Mouse (Mus musculus) embryo, embryonic 9.5 days (tissue): Measurements from ENCODE around the gene Apod.

Experiments
- DNase-seq: peaks from one replicate; pipeline ENCODE4 v3.0.0-alpha.2; 2017; ENCODE audit errors: extremely low spot score

The Apod gene

DNA sequence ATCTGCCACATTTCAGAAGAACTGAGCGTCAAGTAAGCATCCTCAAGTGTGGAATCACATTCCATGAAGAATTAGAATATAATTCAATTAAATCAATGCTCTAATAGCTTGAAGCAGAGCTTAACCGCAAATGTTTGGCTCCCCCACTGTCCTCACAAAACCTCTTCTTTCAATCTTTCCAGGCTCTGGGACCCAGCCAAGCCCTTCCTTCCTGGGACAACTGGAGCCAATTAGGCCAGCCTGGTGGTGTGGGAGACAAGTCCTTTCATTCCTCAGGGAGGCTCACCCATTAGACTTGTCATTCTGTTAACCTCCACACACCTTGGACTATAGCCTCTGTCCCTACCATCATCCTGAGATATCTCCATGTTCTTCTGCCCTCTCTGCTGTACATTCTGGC lies 32.6 kb downstream of the Apod start:
- DNase-seq = no peak

DNA sequence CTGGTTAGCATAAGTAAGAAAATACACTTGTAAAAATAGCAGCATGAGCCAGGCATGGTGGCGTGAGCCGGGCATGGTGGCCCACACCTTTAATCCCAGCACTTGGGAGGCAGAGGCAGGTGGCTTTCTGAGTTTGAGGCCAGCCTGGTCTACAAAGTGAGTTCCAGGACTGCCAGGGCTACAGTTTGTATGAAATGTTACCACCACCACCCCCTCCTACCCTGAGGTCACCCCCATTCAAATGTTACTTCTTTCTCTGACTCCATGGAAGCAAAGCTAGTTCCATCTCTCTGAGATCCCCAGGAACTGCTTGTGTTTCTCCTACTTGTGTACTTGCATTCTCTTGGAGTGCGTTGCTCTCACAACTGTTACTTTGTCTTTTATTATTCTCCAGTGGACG lies 34.4 kb downstream of the Apod start:
- no peak for DNase-seq

DNA sequence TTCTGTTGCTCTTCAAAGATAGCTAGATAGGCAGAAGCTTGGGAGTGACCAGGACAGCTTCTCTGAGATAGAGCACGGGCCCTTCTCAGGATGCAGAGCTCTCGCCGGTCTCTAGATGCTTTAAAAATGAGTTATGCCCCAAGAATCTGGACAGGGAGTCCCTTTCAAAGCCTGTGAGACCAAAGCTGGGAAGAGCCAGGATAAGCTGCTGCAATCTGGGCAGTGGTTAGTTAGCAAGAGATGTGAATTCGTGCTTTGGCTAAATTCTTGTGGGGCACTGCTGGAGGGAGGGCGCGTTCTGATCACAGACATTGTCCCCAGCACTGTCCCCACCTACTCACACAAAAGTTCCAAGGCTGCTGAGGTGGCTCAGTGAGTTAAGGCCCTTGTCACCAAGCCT lies 36.0 kb downstream of the Apod start:
- DNase-seq = no peak

DNA sequence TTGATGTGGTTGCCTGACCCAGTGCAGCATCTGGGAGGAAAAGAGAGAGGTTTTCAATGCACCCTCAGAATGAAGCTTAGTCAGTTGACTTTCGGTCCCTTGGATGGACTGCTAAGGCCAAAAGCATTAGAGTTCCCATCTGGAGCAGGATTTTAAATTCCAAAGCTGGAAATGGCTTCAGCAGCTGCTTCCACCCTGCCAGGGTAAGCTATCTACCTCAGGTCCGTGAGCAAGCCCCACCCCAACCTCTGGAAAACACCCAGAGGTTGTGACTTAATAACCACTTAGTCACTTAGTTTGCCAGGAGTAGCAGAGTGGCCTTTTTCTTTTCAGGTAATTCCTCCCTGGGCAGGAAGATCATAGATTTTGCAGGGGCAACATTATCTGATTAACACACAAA lies 36.5 kb downstream of the Apod start:
- DNase-seq = no peak

DNA sequence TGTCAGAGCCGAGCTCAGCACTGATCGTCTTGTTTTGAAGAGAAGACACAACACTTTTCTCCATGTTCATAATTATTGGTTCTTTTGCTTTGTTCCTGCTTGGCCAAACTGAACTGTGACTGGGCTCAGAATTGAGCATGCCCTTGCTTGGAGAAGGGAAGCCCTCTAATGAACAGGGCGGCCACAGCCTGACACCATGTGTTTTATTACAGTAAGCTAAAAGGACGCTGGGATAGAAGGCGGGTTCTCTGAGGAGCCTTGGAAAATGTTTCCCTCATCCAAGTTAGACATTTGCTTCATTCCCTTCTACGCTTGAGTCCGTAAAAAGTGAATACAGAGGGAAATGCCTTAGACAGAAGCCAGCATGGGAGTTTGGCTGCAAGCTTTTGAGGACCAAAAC lies 37.6 kb downstream of the Apod start:
- DNase-seq = no peak

DNA sequence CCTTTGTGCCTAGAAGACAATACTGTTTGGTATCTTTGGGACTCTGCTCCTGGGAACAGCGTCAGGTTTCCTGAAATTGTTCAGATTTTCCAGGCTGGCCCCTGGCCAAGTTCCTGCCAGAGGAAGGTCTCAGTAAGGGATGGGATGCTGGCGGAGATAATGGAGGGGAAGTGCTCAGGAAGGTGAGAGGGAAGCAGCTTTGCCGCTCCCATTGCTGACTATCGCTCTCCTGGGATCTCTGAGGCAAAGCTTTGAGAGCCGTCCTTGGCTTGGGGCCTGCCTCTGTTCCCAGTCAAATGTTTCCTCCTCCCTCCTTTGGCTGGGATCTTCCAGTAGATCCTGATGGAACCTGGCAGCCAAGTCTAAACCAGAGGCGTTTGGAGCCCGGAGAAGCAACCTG lies 38.1 kb downstream of the Apod start:
- no peak for DNase-seq

DNA sequence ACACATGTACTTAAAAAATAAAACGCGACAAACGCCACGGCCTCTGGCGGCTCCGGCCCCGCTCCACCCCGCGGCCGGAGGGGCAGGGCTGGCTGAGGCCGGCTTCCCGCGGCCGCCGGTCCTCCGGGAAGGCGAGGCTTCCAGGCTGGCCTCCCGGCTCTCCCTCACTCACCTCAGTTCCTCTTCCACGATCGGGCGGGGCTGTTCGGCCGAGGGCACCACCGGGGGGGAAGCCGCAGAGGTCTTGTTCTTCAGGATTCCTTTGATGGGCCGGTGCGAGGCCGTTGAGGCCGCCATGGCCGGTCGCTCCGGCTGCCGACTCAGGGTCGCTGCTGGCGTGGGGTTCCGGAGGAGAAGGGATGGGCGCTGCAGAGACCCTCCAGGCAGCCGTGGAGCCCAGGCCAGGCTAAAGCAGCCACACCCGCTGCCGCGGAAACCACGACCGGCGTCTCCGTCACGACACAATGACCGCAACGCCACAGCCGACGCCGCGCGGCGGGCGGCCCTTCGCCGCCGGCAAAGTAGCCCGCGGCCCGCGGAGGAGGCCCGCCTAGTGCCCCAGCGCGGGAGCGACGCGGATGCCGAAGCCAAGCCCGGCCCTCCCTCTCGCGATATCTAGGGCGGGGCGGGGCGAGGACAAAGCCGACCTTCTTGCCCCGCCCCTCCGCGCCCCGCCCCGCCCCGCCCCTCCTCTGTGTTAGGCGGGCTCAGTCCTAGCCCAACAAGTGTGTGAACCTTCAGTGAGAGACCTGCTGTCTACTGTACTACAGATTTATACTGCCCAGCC lies 39.7 kb downstream of the Apod start, which contains the start of gene Ppp1r2:
Gene Ppp1r2, minus strand, starts transcription at position 604 of the 787 bp plus-strand sequence.
- DNase-seq = peak; percentile 95

DNA sequence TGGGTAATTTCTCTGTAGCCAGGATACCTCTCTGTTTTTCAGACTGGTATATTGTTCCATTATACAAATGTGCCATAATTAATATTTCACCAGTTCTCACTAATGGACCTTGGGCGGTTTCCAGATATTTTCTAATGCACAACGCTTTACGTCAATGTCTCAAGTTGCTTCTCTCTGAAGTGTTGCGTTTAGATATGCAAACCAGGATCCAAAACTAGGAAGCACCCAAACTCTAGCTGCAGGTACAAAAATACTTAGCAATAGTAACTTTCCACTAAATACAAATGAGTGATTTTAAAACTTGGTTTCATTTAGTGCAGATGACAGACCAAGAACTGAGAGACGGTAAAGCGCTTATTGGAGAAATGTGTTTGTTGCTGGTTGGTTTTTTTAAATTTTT lies 40.5 kb downstream of the Apod start:
- DNase-seq = no peak

DNA sequence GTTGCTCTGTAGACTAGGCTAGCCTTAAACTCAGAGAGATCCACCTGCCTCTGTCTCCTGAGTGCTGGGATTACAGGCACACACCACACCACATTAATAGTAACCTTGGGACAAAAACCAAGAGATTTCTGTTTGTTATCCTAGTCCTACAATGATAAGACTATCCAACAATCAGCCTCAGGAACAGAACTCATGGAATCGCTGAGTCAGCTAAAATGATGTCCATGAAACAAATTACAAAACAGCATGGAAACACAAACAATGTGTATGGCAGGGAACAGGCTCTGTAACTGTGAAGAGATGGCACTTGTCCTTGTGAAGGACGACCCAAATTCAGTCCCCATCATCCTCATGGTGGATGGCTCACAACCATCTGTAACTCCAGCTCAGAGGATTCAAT lies 47.9 kb downstream of the Apod start:
- DNase-seq = no peak

DNA sequence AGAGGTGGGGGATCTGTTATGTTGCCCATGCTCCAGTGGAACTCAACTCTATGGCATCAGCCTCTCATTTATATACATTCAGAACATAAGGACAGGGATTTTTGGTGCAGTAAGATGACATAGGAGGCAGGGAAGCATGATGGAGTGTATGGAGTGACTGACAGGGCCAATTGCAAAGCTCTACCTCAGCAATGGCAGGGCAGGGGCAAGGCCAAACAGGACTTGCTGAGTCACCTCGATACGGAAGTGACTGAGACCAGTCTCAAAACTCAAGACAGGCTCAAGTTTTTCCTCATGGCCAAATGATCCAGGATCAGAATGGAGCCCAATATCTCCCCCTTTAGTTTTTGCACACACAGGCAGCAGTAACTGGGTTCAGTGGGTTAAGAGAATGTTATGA lies 58.5 kb downstream of the Apod start:
- no peak for DNase-seq

DNA sequence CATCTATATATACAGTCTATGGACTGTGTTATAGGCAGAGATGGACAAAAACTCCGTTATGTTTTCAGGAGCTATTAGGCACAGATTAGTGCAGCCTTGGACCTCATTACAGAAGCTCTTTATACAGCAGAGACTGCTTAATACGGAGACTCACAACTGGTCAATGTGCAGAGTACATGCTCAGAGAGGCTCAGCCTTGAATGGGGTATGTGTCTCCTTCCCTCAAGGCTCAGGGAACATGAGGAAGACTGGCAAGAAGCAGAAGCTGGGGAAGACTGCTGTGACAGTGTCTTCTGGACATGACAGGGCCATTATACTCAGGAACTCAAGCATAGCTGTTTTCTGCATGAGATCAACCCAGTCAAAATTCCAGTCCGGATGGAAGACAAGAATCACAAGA lies 58.9 kb downstream of the Apod start:
- DNase-seq = no peak

DNA sequence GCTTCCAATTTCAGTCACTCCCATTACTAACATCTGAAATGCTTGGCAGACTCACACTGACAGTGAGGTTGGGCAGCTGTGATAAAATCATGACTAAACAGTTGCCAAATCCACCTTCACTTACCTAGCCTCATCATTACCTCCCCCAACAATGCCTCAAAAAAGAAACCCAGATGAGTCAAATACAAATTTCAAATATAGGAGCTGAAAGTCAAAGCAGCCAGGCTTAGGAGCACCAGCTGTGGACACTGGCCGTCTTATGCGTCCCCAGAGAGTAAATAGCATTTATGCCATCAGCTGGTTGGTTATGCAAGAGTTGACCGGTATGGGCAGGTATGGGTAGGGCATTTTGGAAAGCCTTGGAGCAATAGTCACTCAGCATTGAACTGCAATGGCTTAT lies 65.2 kb downstream of the Apod start:
- no peak for DNase-seq

DNA sequence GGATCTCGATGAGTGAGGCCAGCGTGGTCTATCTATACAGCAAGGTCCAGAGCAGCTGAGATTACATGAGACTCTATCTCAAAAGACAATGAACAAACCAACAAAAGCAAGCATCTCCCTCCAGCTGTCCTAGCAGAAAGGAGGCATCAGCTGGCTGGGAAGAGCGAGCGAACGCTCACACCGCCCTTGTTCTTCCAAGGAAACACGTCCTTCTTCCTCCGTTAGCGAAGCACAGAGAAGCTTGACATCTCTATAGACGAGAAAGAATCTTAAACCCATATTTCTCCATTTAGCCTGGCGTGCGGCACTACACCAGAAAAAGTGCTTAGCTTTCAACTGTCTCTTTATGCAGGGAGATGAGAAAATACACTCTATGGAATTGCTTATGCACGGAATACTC lies 65.9 kb downstream of the Apod start:
- DNase-seq = no peak

DNA sequence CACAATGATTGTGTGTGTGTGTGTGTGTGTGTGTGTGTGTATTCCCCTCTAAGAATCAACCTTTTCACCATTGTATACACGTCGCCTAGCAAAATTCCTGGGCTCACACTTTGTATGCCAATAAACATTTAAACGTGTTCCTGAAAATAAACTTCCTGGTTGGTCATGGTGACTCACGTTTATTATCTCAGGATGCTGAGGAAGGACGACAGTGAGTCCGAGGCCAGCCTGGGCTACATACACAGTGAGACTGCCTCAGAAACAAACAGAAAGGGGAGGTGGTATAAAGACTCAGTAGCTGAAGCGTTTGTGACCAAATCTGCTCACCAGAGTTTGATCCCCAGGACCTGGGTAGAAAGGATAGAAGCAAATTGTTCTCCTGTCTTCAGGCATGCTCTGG lies 67.2 kb downstream of the Apod start:
- no peak for DNase-seq
